Mouse (Mus musculus) heart, postnatal 0 days (tissue): Measurements from ENCODE around the gene Chga.

Experiments
- CTCF ChIP-seq: IDR thresholded peaks from 2 replicates; pipeline ENCODE4 v1.5.1; 2016; ENCODE audit warnings: antibody characterized with exemption, control low read depth, low read depth
- EP300 ChIP-seq: IDR thresholded peaks from 2 replicates; pipeline ENCODE4 v1.6.1; 2016; ENCODE audit warnings: antibody characterized with exemption, low read depth

GRCm38 (mm10) chr12:102554721-102555516, at the start of gene Chga:
- TF ChIP-seq CTCF (no peak), EP300 (no peak)
